Mouse (Mus musculus) ES-E14 (cell line): ENCODE data around the gene Fpgs. TPM values are rescaled to one million over a fixed set of nuclear protein-coding genes. Genes with fewer than 3 reads are reported as not detected.

Experiments used
- DNase-seq: peaks from one replicate; pipeline ENCODE4 v3.0.0-alpha.2; 2013; ENCODE audit warnings: low read depth, low spot score
- H3K27ac ChIP-seq: 2 replicates; pipeline ENCODE4 v1.5.1; 2012; ENCODE audit warnings: low read depth, mild to moderate bottlenecking, low read length, moderate library complexity, mixed read lengths; ENCODE audit not compliant: poor library complexity, insufficient read depth, severe bottlenecking
- H3K36me3 ChIP-seq: 2 replicates; pipeline ENCODE4 v1.6.1; 2012; ENCODE audit warnings: mild to moderate bottlenecking, low read length, moderate library complexity, mixed read lengths; ENCODE audit not compliant: control insufficient read depth, poor library complexity, insufficient read depth, severe bottlenecking
- H3K4me1 ChIP-seq, 2 experiments: fragments of 150-350 bp in 1 of 2; sonication (generic) in 1 of 2; 2 replicates each; pipeline ENCODE4 v1.6.1; 2012; ENCODE audit warnings: low read length in 2 of 2, mild to moderate bottlenecking in 1 of 2, mixed read lengths in 1 of 2; ENCODE audit not compliant: control insufficient read depth in 2 of 2, insufficient read depth in 2 of 2, poor library complexity in 1 of 2
- H3K4me3 ChIP-seq, 2 experiments: fragments of 150-350 bp in 1 of 2; sonication (generic) in 1 of 2; 2 replicates each; pipeline ENCODE4 v1.5.1; 2012; ENCODE audit warnings: low read length in 2 of 2, low read depth in 1 of 2, mild to moderate bottlenecking in 1 of 2, mixed read lengths in 1 of 2; ENCODE audit not compliant: insufficient read depth in 1 of 2, poor library complexity in 1 of 2, severe bottlenecking in 1 of 2
- H3K9ac ChIP-seq: 2 replicates; pipeline ENCODE4 v1.6.1; 2012; ENCODE audit warnings: low read depth, mild to moderate bottlenecking, low read length, mixed read lengths; ENCODE audit not compliant: poor library complexity, insufficient read depth, severe bottlenecking
- H3K9me3 ChIP-seq: fragments of 150-350 bp; sonication (generic); 2 replicates; pipeline ENCODE4 v1.6.1; 2012; ENCODE audit warnings: low read depth, mild to moderate bottlenecking, low read length; ENCODE audit not compliant: control insufficient read depth, insufficient read depth
- CHD2 ChIP-seq: IDR thresholded peaks from 2 replicates; pipeline ENCODE4 v1.6.1; 2014; ENCODE audit warnings: mild to moderate bottlenecking, low read depth, low read length, inconsistent platforms
- HCFC1 ChIP-seq: IDR thresholded peaks from 2 replicates; pipeline ENCODE4 v1.6.1; 2012; ENCODE audit warnings: low read length, inconsistent platforms, borderline replicate concordance; ENCODE audit not compliant: insufficient read depth
- MAFK ChIP-seq: IDR thresholded peaks from 2 replicates; pipeline ENCODE4 v1.6.1; 2014; ENCODE audit warnings: mild to moderate bottlenecking, low read depth, low read length, inconsistent platforms; ENCODE audit not compliant: insufficient read depth
- ZC3H11A ChIP-seq: IDR thresholded peaks from 2 replicates; pipeline ENCODE4 v1.6.1; 2012; ENCODE audit warnings: low read depth, mild to moderate bottlenecking, inconsistent platforms, low read length, borderline replicate concordance
- ZNF384 ChIP-seq: IDR thresholded peaks from 2 replicates; pipeline ENCODE4 v1.6.1; 2012; ENCODE audit warnings: low read depth, low read length, inconsistent platforms
- in situ Hi-C, 2 experiments: fragments of 600-800 bp; cut with MboI; formaldehyde crosslinking; loops; one replicate each; pipeline ENCODE4 v1.15.1; 2025; ENCODE audit warnings: low sequenced_read_pairs in 2 of 2, inconsistent platforms in 1 of 2; ENCODE audit not compliant: unreplicated experiment in 2 of 2
- total RNA-seq: library from RNA; depleted of rRNA; stranded (reverse); fragments of 300-350 nt; gene quantifications from 2 replicates; pipeline ENCODE4 v1.2.3, GENCODE M21; 2012; rRNA removed

Gene Fpgs
- total RNA-seq: 61.2 and 84.6 TPM in 2 replicates

DNA sequence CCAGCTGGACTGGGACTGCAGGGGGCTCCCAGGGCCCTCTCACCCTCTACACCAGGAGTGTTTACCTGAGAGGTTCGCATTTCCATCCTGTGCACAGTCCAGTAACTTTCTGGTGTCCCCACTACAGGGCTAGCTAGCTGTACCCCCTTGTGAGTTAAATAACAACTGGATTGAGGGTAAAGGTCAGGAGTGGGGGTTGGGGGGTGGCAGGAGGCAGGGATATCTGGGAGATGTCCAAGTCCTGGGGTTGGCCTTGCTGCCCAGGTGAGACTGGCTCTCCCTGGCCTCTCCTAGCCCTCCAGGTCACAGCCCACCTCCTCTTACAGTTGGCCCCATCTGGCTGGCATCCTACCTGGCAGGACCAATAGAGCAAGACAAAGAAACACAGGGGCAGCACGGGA lies at the start of gene Fpgs:
Gene Fpgs, minus strand, starts transcription at position 125 of the 401 bp plus-strand sequence.
- peaks cover 47% of the 10 kb centered on the region for H3K36me3 ChIP-seq
- no peaks in the 10 kb centered on the region for H3K9me3 ChIP-seq
- in situ Hi-C loops: no loop called here
- DNase-seq: no peak
- no peak within 1 kb of the TSS; the same call in 1 of the 2 replicates for H3K9ac ChIP-seq
- peak within 1 kb of the TSS; percentile 37 for H3K27ac ChIP-seq
- H3K4me1 ChIP-seq: peaks cover 4 to 21% of the 10 kb centered on the region in 2 experiments; a peak in 2 of 4 replicates
- no peak for TF ChIP-seq ZNF384
- no peak for TF ChIP-seq HCFC1
- TF ChIP-seq MAFK: no peak
- TF ChIP-seq CHD2: no peak
- no peak for TF ChIP-seq ZC3H11A
- H3K4me3 ChIP-seq: no peak within 1 kb of the TSS

DNA sequence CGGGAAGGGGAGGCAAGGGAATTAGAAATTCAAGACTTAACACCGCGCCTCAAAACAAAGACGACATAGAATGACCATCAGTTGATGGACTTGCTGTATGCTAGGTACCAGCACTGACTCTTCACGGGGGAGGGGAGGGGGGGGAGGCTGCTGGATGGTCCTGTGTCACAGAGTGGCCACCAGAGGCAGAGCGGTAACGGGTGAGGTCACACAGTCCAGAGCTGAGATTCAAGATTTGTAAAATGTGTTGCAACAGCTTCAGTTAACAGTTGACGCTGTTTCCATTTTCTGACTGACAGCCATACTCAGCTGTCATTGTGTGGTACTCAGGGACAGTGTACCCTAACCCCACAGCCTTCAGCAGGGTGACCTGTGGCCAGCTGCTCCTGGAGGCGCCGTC lies 48.2 kb upstream of the Fpgs start:
- TF ChIP-seq ZC3H11A (no peak), HCFC1 (no peak), ZNF384 (no peak), CHD2 (no peak), MAFK (no peak)
- Histone ChIP-seq H3K27ac (no peak overlapping the region), H3K36me3 (no peaks in the 10 kb centered on the region; the same call in 1 of the 2 replicates), H3K9me3 (no peaks in the 10 kb centered on the region), H3K4me1 (peaks cover 2 to 3% of the 10 kb centered on the region in 2 experiments; a peak in 2 of 4 replicates), H3K4me3 (no peak overlapping the region), H3K9ac (no peak overlapping the region)
- no peak for DNase-seq
- in situ Hi-C loops: no loop called here

DNA sequence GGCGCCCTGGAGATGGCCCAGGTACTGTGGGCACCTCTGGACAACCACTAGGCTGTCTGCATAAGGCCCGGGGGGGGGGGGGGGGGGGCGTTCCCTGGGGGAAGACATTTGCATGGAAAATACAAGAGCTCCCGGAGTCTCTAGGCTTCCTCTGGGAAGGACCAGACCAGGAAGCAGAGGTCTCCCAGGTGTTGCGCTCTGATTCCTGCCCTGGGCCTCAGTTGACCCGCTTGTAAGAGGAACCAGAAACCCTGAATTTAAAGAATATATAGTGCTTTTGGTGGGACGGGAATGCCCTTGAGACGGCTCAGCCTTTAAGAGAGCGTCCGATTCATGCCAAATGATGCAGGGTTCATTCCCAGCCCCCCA lies 47.7 kb upstream of the Fpgs start:
- TF ChIP-seq CHD2 (no peak), HCFC1 (no peak), MAFK (no peak), ZC3H11A (no peak), ZNF384 (no peak)
- Histone ChIP-seq H3K36me3 (no peaks in the 10 kb centered on the region; the same call in 1 of the 2 replicates), H3K4me3 (peak overlapping the region; percentile 49 to 50), H3K9ac (no peak overlapping the region), H3K9me3 (no peaks in the 10 kb centered on the region), H3K4me1 (peaks cover 2 to 3% of the 10 kb centered on the region in 2 experiments; a peak in 2 of 4 replicates), H3K27ac (no peak overlapping the region)
- in situ Hi-C loops: no loop called here
- no peak for DNase-seq

DNA sequence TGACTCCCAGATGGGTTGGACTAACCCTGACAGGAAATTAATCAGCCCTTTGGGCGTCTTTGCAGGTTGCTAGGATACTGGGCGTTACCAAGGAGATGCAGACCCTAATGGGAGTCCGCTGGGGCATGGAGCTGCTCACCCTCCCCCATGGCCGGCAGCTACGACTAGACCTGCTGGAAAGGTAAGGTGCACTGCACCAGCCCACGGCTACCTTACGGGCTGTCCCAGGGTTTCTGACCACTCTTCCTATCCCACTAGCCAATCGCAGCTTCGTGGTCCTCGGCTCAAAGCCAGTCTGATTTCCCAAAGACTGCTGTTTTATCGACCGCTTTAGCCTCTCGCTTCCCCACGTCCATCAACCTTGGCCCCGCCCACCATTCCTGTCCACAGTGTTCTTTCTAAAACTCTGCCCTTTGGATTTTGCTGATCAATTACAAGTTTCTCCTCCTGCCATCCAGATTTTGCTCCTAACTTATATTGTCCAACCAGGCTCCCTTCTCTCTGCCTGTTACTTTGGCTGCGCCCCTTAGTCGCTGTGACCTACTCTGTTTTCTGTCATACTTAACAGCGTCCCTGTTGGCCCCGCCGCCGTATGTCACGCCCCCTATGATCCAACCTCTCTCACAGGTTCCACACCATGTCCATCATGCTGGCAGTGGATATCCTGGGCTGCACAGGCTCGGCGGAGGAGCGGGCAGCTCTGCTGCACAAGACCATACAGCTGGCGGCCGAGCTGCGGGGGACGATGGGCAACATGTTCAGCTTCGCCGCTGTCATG lies 47.1 kb upstream of the Fpgs start:
- in situ Hi-C loops: no loop called here
- H3K4me1 ChIP-seq: peaks cover 2 to 3% of the 10 kb centered on the region in 2 experiments; a peak in 2 of 4 replicates
- H3K36me3 ChIP-seq: no peaks in the 10 kb centered on the region; the same call in 1 of the 2 replicates
- H3K4me3 ChIP-seq: peak overlapping the region; percentile 49 to 50
- H3K9me3 ChIP-seq: no peaks in the 10 kb centered on the region
- no peak for TF ChIP-seq ZNF384
- TF ChIP-seq HCFC1: no peak
- TF ChIP-seq CHD2: no peak
- no peak for TF ChIP-seq ZC3H11A
- TF ChIP-seq MAFK: no peak
- H3K9ac ChIP-seq: no peak overlapping the region
- no peak overlapping the region for H3K27ac ChIP-seq
- DNase-seq: peak; percentile 59
